Mouse (Mus musculus) embryo, embryonic 11.5 days (tissue): ENCODE measurements at regions not wholly inside any gene's neighbourhood (a gene's known extent, or its start where the extent isn't known, plus 50 kb on each side); places are given as distances from the start of the nearest gene placed in this dataset.

Experiments used
- DNase-seq: peaks from one replicate; pipeline ENCODE4 v3.0.0-alpha.2; 2012; ENCODE audit warnings: low read depth, low spot score

- no peak for DNase-seq
Measured at GRCm38 (mm10) chr8:127811338-127811737, 547.1 kb upstream of the Nrp1 start.

- DNase-seq: no peak
Measured at GRCm38 (mm10) chr8:127814785-127815523, 543.5 kb upstream of the Nrp1 start.

GRCm38 (mm10) chr8:127820741-127821170, 537.6 kb upstream of the Nrp1 start:
- no peak for DNase-seq

- no peak for DNase-seq
Measured at GRCm38 (mm10) chr8:127821646-127822045, 536.8 kb upstream of the Nrp1 start.

GRCm38 (mm10) chr8:127825041-127825440, 533.4 kb upstream of the Nrp1 start:
- DNase-seq: no peak

- no peak for DNase-seq
Measured at GRCm38 (mm10) chr8:127827826-127828225, 530.6 kb upstream of the Nrp1 start.

- no peak for DNase-seq
Measured at GRCm38 (mm10) chr8:127829659-127830058, 528.7 kb upstream of the Nrp1 start.

GRCm38 (mm10) chr8:127834006-127834405, 524.4 kb upstream of the Nrp1 start:
- DNase-seq: no peak

- DNase-seq: no peak
Measured at GRCm38 (mm10) chr8:127836410-127837206, 521.8 kb upstream of the Nrp1 start.

- no peak for DNase-seq
Measured at GRCm38 (mm10) chr8:127838311-127838710, 520.1 kb upstream of the Nrp1 start.

GRCm38 (mm10) chr8:127847332-127848018, 510.9 kb upstream of the Nrp1 start:
- DNase-seq: no peak

- DNase-seq: no peak
Measured at GRCm38 (mm10) chr8:127849926-127850325, 508.5 kb upstream of the Nrp1 start.

GRCm38 (mm10) chr8:127855653-127856300, 502.6 kb upstream of the Nrp1 start:
- no peak for DNase-seq

- DNase-seq: no peak
Measured at GRCm38 (mm10) chr8:127856351-127857135, 501.9 kb upstream of the Nrp1 start.

GRCm38 (mm10) chr8:127859036-127859435, 499.4 kb upstream of the Nrp1 start:
- no peak for DNase-seq

GRCm38 (mm10) chr8:127860376-127860775, 498.0 kb upstream of the Nrp1 start:
- no peak for DNase-seq

- DNase-seq: no peak
Measured at GRCm38 (mm10) chr8:127860891-127861290, 497.5 kb upstream of the Nrp1 start.

GRCm38 (mm10) chr8:127884641-127885040, 473.8 kb upstream of the Nrp1 start:
- no peak for DNase-seq

- DNase-seq: no peak
Measured at GRCm38 (mm10) chr8:127885211-127885610, 473.2 kb upstream of the Nrp1 start.

GRCm38 (mm10) chr8:127885831-127886230, 472.6 kb upstream of the Nrp1 start:
- peak; percentile 16 for DNase-seq

GRCm38 (mm10) chr8:127890729-127891128, 467.7 kb upstream of the Nrp1 start:
- DNase-seq: peak; percentile 13
